Mouse (Mus musculus): ENCODE measurements around the gene Aatk.

Gene Aatk

DNA sequence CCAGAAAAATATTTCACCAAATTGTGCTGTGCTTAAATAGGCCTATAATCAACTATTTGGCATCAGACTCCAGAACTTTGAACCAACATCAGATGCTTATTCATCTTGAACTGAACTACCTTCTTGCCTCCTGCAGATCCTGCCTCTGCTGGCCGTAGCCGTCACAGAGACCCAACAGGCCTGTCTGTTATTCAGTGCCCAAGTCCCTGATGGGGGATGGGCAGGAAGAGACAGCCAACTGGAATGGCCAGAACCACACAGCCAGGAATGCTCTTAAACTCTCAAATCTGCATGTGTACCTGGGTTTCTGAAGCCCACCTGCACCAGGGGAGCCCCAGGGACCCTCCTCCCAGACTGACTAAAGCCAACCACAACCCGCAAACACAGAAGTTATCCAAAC is 20.0 kb downstream of the Aatk start:
- DNase-seq (ENCODE audit: low read depth, low spot score): no peak

DNA sequence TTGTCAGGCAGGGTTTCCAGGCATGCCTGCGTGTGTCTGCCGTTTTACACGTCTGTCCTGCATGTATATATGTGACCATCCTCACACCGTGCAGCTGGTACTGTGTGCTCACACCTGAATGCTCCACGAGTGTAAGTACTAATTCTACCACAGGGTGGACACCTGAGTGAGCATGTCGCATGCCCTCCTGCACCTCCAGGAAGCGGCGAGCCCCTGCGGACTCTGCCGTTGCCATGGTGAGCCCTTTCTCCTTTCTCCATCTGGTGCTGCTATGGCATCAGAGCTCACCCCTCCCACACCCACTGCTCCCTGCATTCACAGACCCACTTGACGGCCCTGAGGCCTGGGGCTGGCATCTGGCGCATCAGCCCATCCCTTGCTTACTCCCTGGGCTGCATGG is 24.1 kb downstream of the Aatk start:
- peak; percentile 45 for DNase-seq (ENCODE audit: low read depth, low spot score)

DNA sequence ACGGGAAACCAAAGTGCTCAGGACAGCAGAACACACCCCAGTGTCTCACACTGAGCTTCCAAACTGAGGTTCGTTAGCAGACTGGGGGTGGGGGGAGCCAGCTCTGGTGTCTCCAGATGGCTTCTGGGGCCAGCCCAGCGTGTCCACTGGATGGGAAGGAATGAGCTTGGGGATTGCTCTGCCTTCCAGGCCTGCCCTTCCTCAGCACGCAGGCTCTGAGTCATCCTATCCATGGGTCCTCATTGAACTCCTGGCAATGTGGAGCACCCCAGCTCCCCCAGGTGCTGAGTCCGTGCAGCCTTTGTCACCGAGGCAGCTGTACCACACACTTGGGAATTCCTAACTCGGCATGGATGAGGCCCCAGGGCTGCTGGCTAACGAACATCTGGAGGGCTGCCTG is 24.8 kb downstream of the Aatk start:
- no peak for DNase-seq (ENCODE audit: low read depth, low spot score)

DNA sequence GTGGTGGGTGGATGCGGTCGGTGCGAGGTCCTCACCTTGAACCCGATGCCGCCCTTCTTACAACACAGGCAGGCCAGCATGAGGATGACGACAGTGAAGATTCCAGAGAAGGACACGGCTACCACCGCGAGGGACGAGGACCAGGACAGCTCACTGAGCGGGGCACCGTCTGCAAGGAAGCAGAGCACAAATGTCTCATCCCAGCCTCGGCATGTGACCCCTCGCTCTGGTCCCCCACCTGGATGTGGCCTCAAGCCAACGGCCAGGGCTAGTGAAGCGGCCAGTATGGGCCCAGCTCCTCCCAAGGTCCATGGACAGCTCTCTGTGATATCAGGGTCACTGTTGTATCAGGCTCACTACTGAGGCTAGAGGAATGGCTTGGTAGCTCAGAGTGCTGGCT is 25.6 kb downstream of the Aatk start:
- no peak for DNase-seq (ENCODE audit: low read depth, low spot score)

DNA sequence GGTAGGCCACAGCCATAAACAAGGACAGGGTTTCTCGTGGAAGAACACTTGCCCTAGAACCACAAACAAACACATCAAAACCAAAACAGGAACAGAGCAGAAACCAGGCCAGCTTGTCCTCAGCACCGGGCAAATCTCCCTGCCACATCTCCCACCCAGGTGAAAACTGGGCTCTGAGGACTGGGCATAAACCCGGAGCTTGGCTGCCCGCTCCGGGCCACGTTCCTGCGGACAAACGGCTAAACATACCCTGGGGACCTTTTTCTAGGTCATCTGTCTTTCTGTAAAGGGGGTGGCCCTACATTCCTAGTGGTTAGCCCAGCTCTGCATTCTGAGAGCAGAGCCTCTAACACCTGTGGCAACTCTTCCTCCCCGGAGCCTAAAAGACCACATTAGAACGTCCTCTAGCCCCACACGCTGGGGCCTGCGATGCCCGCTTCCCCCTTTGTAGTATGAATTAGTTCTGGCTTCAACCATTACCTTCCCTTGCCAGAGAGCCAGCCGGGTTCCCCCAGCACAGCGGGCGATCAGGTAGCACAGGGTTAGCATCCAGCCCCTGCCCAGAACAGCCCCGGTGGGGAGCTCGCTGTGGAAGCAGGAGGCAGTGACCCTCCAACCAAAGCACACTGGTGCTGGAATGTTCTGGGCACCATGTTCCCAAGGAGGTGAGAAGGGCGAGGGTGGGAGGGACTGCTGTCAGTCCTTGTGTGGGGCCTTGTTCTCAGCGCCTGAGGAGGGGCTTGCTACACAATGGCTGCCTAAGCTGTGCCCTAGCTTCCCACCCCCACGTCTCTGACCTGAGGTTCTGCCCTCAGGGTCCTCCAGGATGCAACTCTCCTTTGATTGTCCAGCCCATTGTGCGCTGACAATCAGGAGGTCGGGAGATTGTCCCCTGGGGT is 27.2 kb downstream of the Aatk start:
- DNase-seq (ENCODE audit: low read depth, low spot score): no peak

DNA sequence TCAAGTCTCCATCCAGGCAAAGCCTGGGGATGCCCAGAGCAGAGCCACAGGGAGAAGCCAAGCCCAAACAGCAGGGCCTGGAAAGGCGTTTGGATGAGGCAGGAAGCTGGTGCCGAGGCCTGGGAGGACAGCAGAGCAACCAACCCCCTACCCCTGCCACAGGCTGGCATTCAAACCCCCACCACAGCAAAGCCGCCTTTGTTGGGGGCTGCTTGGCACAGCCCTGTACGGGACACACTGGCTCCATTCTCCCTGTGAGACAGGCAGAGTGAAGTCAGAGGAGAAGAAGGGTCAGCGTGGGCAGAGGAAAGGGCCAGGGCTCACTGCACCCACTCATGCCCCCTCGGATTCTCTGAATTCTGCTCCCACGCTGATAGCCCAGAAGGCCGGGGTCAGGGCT is 30.0 kb downstream of the Aatk start:
- no peak for DNase-seq (ENCODE audit: low read depth, low spot score)

DNA sequence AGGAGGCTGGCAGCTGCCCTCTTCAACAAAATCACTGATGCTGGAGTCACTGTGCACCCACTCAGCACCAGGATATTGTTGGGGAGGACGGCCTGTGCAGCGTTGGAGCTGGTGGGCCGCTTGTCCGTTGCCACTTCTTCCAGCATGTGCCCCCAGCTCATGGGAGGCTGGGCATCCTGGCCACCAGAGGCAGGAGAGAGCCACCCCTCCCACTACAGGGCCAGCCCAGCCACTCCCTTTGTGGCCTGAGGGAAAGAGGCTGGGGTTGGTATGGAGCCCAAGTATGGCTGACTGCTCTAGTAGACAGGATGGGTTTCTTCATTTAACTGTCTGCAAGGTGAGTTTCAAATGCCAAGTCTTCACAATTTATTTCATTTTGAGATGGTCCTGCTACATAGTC is 32.2 kb downstream of the Aatk start:
- DNase-seq (ENCODE audit: low read depth, low spot score): no peak

DNA sequence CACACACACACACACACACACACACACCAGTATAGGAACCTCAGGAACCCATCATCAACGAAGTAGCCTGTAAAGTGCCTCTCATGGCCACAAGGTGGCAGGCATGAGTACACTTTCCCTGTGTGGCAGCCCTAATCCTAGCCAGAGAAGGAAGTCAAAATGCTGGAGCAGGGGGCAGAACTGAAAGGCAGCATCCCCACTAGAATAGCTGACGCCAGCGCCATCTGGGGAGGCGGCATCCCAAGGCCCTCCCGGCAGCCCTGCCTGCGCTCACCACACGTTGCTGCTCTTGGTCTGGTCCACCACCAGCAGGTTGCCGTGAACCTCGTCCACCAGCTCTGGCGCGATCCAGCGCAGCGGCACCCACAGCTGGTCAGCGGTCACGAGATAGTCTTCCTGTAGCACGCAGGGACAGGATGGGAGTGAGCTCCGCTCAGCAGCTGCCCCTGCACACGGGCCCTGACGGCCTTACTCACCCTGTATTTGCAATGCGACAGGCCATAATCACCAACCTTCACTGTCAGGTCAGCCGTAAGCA is 33.7 kb downstream of the Aatk start:
- peak; percentile 94 for DNase-seq (ENCODE audit: low read depth, low spot score)

DNA sequence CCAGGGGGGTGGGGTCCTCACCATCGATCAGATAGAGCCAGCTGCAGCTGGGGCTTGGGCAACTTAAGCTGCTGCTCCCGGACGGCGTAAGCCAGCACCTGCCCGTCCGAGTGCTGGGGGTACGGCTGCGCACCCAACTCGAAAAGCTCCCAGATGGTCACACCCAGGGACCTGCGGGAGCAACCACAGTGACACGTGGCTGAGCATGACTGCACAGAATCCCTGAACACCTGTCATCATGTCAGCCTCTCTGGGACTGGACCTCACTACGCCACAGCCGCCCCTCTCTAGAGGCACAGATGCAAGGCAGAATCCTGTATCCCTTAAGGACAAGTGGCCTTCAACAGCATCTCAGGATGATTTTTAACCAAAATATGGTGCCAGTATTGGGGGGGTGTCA is 34.3 kb downstream of the Aatk start:
- no peak for DNase-seq (ENCODE audit: low read depth, low spot score)

DNA sequence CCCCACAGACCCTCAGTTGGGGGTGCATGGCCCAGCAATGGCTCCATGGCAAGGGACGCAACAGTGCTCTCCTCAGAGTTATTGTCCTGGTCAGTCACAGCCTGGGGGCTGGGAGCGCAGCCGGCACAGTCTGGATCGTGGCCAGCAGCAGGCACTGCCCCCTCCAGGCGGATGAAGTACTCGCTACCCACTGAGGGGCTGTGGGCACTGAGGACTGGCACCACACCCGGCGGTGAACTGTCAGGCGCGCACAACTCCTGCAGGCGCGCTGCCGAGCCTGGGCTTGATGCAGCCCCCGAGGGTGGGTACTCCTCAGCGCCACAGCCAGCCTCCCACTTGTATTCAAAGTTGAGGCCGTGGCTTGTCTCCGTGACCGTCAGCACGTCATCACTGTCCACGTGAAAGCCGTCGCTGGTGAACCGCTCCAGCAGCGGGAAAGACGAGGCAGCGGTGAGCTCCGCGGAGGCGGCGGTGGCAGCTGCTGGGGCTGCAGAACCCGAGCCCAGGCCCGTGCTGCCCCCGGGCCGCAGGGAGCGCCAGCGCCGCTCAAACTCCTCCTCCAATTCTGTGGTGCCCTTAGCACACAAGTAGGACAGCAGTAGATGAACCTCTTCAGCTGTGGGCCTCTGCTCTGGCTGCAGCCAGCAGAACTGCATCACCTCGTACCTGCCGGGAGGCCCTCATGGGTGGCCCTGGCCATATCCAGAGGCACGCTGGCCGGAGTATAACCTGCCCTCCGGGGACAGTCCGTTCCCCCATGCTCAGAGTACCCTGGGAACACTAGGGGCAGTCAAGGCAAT is 35.0 kb downstream of the Aatk start:
- DNase-seq (ENCODE audit: low read depth, low spot score): no peak

DNA sequence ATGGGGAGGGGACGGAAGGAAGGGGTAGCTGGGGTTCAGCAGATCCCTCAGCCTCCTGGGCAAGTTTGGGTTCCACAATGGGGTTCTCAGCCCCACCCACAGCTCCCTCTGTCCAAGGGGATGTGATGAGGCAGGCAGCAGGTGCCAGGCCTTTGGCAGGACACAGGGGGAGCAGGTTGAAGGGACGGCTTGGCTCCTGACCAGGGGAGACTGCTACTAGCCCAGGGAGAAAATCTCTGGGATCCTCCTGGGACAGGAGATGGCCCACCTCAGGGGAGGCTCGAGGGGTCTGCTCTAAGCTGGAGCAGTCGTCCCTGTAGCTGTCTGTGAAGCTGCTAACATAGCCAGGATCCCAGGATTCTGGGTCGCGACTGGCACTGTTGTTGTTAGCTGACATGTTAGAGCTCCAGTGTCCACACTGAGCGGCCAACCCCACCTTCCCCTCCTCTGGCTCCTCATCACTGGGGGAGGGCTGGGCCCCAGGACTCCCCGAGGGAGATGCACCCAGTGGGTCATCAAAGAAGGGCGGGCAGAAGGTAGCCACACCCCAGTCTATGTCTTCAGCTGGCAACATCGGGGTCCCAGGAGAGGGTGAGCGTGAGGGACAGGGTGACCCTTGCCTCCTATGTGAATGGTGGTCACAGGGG is 35.7 kb downstream of the Aatk start:
- no peak for DNase-seq (ENCODE audit: low read depth, low spot score)

DNA sequence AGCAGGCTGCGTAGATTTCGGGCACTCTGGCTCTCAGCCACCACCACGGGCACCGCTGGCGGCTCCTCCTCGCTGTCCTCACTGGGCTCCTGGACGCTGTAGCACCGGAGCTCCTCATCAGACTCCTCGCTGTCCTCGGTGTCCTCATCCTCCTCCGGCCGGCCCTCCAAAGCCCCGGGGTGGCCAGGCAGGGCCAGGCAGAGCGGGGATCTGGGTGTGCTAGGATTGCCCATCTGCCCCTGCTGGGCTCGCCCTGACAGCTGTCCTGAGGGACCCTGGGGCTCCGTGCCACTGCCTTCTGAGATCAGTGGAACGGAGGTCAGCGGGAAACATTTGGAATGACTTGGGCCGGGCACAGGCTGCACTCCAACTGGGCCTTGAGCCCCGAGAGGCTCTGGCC is 37.0 kb downstream of the Aatk start:
- DNase-seq (ENCODE audit: low read depth, low spot score): no peak

DNA sequence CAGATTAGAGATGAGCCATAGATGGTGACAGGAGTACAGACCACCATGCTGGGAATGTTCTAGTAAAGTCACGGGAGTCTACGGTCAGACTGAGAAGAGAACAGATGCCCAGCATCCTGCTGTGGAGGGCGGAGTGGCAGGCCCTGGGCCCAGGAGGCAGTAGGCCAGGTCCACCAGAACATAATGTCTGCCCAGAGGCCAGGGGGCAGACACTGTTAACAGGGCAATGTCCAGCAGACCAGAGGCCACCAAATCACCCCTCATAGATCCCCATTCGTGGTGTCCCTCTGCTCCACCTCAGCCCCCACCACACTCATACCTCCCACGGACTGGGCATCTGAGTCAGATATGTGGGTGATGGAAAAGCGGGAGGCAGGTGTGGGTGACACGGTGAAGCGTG is 38.0 kb downstream of the Aatk start:
- DNase-seq (ENCODE audit: low read depth, low spot score): no peak

DNA sequence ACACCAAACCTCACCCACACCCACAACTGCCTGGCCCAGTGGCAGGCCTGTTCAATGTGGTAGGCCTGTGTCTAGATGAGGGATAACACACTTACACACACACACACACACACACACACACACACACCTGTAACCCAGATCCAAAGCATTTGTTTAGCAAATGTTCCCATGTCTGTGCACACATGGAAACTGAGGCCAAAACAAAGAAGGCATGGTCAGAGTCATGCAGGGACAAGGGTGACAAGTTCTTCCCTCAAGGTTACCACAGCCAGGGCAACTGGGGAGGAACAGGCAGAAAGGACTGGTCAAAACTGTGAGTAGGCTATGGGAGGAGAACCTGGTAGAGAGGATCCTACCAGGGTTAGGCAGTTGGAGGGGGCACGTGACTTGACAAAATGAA is 38.5 kb downstream of the Aatk start:
- DNase-seq (ENCODE audit: low read depth, low spot score): no peak

DNA sequence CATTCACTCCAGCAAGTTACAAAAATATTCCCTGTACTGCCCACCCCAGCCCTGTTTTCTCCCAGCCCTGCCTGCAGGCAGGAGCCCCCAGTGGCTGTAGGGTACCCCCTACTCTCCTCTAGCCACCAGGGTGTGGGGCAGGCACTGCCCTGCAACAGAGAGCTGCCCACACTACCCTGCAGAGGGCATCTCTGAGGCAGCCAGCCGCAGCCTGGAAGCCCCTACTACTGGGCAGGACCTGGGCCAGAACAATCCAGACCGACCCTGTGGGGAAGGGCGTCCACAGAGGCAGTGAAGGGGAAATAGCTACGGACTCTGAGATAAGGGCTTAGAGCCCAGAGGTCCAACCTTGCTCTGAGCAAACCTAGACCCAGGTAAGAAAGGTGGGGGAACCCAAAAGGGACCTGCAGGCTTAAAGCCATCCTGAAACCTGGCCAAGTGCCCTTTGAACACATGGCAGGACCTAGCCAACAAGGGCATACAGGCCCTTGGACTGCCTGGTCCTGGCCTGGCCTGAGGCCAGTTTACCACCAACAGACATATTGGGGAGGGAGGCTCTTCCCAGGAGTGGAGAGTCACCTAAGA is 39.4 kb downstream of the Aatk start:
- DNase-seq (ENCODE audit: low read depth, low spot score): no peak

DNA sequence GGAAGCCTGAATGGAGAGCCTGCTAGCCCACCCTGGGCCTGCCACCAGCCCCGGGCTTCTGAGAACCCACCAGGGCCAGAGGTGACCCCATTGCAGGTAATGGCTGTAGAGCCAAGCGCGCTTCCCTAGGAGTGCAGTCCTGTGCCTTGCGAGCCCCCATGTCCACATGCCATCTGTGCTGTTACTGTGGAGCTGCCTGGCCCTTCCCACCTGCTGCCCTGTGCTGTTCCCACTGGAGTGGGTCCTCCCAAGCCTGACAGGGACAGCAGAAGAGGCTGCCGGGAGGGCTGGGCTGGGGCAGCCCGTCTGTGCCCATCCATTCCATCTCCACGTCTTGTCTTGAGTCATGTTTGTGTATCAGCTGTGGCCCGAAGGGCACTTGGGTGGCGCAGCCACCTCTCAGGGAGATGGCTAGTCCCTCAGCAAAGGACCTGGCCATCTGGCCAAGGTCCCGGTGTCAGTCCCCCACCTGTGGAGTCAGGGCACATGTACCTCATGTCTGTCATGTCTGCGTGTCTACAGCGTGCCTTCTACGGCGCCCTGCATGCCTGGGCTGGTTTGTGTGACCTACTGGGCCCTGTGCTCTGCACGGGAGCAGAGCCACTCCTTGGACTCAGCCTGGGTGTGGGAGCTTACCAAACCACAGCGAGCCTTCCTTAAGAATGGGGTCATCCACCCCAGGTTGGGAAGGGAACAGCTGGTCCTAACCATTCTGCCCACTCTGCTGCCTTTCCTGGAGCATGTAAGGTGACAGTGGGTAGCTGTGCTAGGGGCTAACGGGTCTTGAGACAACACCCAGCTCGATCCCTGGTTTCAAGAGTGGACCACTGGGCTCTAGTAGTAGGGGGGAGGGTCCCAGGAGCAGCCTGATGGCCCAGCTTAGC is 41.3 kb downstream of the Aatk start:
- DNase-seq (ENCODE audit: low read depth, low spot score): no peak

DNA sequence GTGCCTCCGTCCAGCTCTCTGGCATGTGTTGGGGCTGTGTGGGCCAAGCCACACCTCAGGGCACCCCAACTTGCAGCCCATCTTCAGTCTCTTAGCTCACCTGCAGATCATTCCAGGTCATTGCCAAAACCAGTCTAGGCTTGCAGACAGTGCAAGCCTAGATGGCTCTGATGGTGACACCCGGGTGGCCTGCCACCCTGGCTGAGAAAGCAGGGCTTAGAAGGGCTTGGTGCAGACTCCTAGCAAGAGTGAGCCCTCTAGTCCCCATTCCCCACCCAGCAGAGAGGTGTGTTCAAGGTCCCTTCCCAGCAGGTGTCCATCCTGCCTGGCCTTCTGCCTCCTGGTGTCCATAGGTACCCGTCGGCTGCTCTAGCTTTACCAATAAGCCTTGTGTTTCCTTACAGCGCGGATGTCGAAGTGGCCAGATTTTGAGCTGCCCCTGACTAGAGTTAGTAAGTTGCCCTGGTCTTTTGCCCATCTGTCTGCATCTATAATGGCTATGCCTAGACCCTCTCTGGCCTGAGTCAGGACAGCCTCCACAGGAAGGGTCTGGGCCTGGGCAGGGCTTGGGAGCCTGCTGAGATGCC is 44.2 kb downstream of the Aatk start:
- no peak for DNase-seq (ENCODE audit: low read depth, low spot score)

DNA sequence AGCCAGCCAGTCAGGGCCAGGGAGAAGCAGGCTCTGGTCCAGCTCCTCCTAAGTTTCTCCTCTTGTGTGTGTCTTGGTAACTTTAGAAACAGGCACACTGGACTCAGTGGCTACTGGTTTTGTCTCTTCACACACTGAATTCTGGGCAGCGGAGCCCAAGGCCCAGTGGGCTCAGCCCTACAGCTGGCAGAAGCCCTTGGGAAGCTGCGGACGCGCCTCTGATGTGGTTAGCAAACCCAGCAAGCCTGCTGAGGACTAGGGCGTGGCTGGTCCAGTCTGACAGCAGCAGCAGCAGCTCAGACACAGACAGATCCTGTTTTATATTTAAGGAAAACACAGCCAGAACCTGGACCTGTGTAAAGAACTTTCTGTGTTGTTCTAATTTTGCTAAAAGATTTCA is 44.9 kb downstream of the Aatk start:
- DNase-seq (ENCODE audit: low read depth, low spot score): no peak

DNA sequence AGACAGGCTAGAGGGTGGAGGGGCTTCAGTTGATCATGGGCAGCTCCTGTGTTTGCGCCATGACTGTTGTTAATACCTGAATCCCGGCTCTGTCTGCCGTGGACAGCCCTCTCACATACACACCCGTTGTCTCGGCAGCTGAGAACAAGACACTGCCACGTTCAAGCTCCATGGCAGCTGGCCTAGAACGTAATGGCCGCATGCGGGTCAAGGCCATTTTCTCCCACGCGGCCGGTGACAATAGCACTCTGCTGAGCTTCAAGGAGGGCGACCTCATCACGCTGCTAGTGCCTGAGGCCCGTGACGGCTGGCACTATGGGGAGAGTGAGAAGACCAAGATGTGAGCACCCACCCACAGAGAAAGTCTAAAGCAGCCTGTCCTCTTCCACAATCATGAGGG is 49.6 kb downstream of the Aatk start:
- DNase-seq (ENCODE audit: low read depth, low spot score): no peak

DNA sequence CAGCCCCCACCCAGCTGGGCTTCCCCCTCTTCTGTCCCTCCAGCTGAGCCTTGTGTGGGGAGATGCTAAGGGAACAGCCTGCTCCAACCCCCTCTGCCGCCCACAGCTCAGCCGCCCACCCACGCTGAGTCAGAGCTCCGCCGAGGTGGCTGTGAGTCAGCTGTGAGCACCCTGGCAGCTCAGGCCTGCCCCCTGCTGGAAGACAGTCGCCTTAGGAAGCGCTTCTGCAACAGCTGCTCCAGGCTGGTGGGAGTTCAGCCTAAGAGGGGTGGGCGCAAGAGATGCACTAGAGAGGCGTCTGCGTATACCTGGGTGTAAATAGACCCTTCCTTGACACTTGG is 55.7 kb downstream of the Aatk start:
- peak; percentile 78 for DNase-seq (ENCODE audit: low read depth, low spot score)
